Mouse (Mus musculus) CH12.LX (cell line): ENCODE measurements around the gene Lrrfip1. TPM values are rescaled to one million over a fixed set of nuclear protein-coding genes. Genes with fewer than 3 reads are reported as not detected.

Experiments used
- DNase-seq: peaks from one replicate; pipeline ENCODE4 v3.0.0-alpha.2; 2013; ENCODE audit errors: extremely low read depth
- H3K27ac ChIP-seq: 2 replicates; pipeline ENCODE4 v1.5.1; 2012; ENCODE audit warnings: low read depth, mild to moderate bottlenecking, control low read depth, moderate library complexity; ENCODE audit not compliant: insufficient read depth
- H3K27me3 ChIP-seq: replicated peaks from 2 replicates; pipeline ENCODE3; 2012; ENCODE audit warnings: inconsistent platforms
- H3K36me3 ChIP-seq, 2 experiments: replicated peaks in 1 of 2; 2 replicates each; pipeline versions ENCODE3 to v1.6.1; 2012; ENCODE audit warnings: inconsistent platforms in 1 of 2, low read length in 1 of 2, mild to moderate bottlenecking in 1 of 2, mixed read lengths in 1 of 2, moderate library complexity in 1 of 2; ENCODE audit not compliant: control insufficient read depth in 1 of 2, insufficient read depth in 1 of 2
- H3K4me1 ChIP-seq, 2 experiments: 2 replicates each; pipeline ENCODE4 v1.6.1; 2012; ENCODE audit warnings: inconsistent platforms in 1 of 2, moderate library complexity in 1 of 2; ENCODE audit not compliant: insufficient read depth in 2 of 2, control insufficient read depth in 1 of 2
- H3K4me2 ChIP-seq: 2 replicates; pipeline ENCODE4 v1.6.1; 2012; ENCODE audit warnings: low read depth, mild to moderate bottlenecking, control low read depth; ENCODE audit not compliant: poor library complexity, insufficient read depth, severe bottlenecking
- H3K4me3 ChIP-seq, 3 experiments: fragments of 150-350 bp in 1 of 3; sonication (generic) in 1 of 3; replicated peaks in 1 of 3; 2 replicates each; pipeline versions ENCODE3 to v1.5.1; 2011 to 2012; ENCODE audit warnings: low read depth in 2 of 3, low read length in 2 of 3, mild to moderate bottlenecking in 2 of 3, moderate library complexity in 2 of 3, control low read depth in 1 of 3, improper control_type of control experiment in 1 of 3, inconsistent platforms in 1 of 3, mixed read lengths in 1 of 3; ENCODE audit not compliant: poor library complexity in 1 of 3
- H3K79me2 ChIP-seq: replicated peaks from 2 replicates; pipeline ENCODE4 v1.6.1; 2012; ENCODE audit warnings: mild to moderate bottlenecking, moderate library complexity; ENCODE audit not compliant: control insufficient read depth, poor library complexity, insufficient read depth, severe bottlenecking; ENCODE audit errors: extremely low read depth
- H3K9ac ChIP-seq: 2 replicates; pipeline ENCODE4 v1.6.1; 2012; ENCODE audit warnings: low read depth, mild to moderate bottlenecking, control low read depth, moderate library complexity; ENCODE audit not compliant: insufficient read depth
- H3K9me3 ChIP-seq: replicated peaks from 2 replicates; pipeline ENCODE3; 2012; ENCODE audit warnings: low read length, inconsistent platforms, mixed read lengths
- CHD1 ChIP-seq: IDR thresholded peaks from 2 replicates; pipeline ENCODE4 v1.6.1; 2012; ENCODE audit warnings: low read depth, low read length, improper control_type of control experiment, inconsistent platforms
- CHD2 ChIP-seq: IDR thresholded peaks from 2 replicates; pipeline ENCODE4 v1.6.1; 2011; ENCODE audit warnings: low read length, improper control_type of control experiment
- CTCF ChIP-seq, 2 experiments: IDR thresholded peaks in 1 of 2; conservative IDR thresholded peaks in 1 of 2; 2 replicates each; pipeline ENCODE4 v1.5.1; 2011 to 2012; ENCODE audit warnings: low read depth in 2 of 2, low read length in 2 of 2, improper control_type of control experiment in 1 of 2, inconsistent platforms in 1 of 2, mild to moderate bottlenecking in 1 of 2, moderate library complexity in 1 of 2
- E2F4 ChIP-seq: IDR thresholded peaks from 2 replicates; pipeline ENCODE4 v1.6.1; 2011; ENCODE audit warnings: low read depth, low read length, improper control_type of control experiment; ENCODE audit not compliant: insufficient replicate concordance
- ELF1 ChIP-seq: IDR thresholded peaks from 2 replicates; pipeline ENCODE4 v1.6.1; 2014; ENCODE audit warnings: low read depth, mild to moderate bottlenecking, inconsistent platforms, low read length, improper control_type of control experiment
- EP300 ChIP-seq: IDR thresholded peaks from 2 replicates; pipeline ENCODE4 v1.6.1; 2011; ENCODE audit warnings: low read length, improper control_type of control experiment
- GABPA ChIP-seq: IDR thresholded peaks from 2 replicates; pipeline ENCODE4 v1.6.1; 2012; ENCODE audit warnings: low read depth, low read length, improper control_type of control experiment, inconsistent platforms; ENCODE audit not compliant: insufficient replicate concordance
- HCFC1 ChIP-seq: IDR thresholded peaks from 2 replicates; pipeline ENCODE4 v1.6.1; 2012; ENCODE audit warnings: low read depth, mild to moderate bottlenecking, inconsistent platforms, low read length, improper control_type of control experiment
- JUN ChIP-seq: IDR thresholded peaks from 2 replicates; pipeline ENCODE4 v1.6.1; 2011; ENCODE audit warnings: low read depth, mild to moderate bottlenecking, low read length, improper control_type of control experiment, moderate library complexity; ENCODE audit not compliant: insufficient read depth
- MAFK ChIP-seq: IDR thresholded peaks from 2 replicates; pipeline ENCODE4 v1.6.1; 2011; ENCODE audit warnings: low read length, improper control_type of control experiment; ENCODE audit not compliant: insufficient replicate concordance
- MAX ChIP-seq: IDR thresholded peaks from 2 replicates; pipeline ENCODE4 v1.6.1; 2011; ENCODE audit warnings: low read length, improper control_type of control experiment
- MYC ChIP-seq: IDR thresholded peaks from 2 replicates; pipeline ENCODE4 v1.6.1; 2011; ENCODE audit warnings: low read depth, mild to moderate bottlenecking, improper control_type of control experiment, low read length
- NRF1 ChIP-seq: IDR thresholded peaks from 2 replicates; pipeline ENCODE4 v1.6.1; 2014; ENCODE audit warnings: low read depth, mild to moderate bottlenecking, inconsistent platforms, low read length, improper control_type of control experiment, moderate library complexity
- POLR2AphosphoS2 ChIP-seq: IDR thresholded peaks from 2 replicates; pipeline ENCODE4 v1.6.1; 2011; ENCODE audit warnings: low read depth, low read length, improper control_type of control experiment
- RCOR1 ChIP-seq: conservative IDR thresholded peaks from 2 replicates; pipeline ENCODE4 v1.6.1; 2012; ENCODE audit warnings: low read depth, mild to moderate bottlenecking, inconsistent platforms, low read length, improper control_type of control experiment
- SIN3A ChIP-seq: IDR thresholded peaks from 2 replicates; pipeline ENCODE4 v1.6.1; 2012; ENCODE audit warnings: low read length, improper control_type of control experiment, inconsistent platforms
- SMC3 ChIP-seq: IDR thresholded peaks from 2 replicates; pipeline ENCODE4 v1.6.1; 2011; ENCODE audit warnings: low read depth, low read length, improper control_type of control experiment
- TBP ChIP-seq: conservative IDR thresholded peaks from 2 replicates; pipeline ENCODE4 v1.6.1; 2011; ENCODE audit warnings: low read depth, low read length, improper control_type of control experiment
- UBTF ChIP-seq: IDR thresholded peaks from 2 replicates; pipeline ENCODE4 v1.6.1; 2012; ENCODE audit warnings: low read depth, mild to moderate bottlenecking, inconsistent platforms, low read length, improper control_type of control experiment, moderate library complexity
- ZMIZ1 ChIP-seq: IDR thresholded peaks from 2 replicates; pipeline ENCODE4 v1.6.1; 2012; ENCODE audit warnings: low read depth, mild to moderate bottlenecking, inconsistent platforms, low read length, improper control_type of control experiment
- ZNF384 ChIP-seq: IDR thresholded peaks from 2 replicates; pipeline ENCODE4 v1.6.1; 2012; ENCODE audit warnings: low read depth, low read length, improper control_type of control experiment, inconsistent platforms
- dilution Hi-C: fragments of 300-500 bp; cut with MboI; formaldehyde crosslinking; loops from 2 replicates; pipeline ENCODE4 v1.14.3; 2020; ENCODE audit warnings: low sequenced_read_pairs; ENCODE audit not compliant: extremely low pct_unique_long_range_greater_than_20kb, extremely low pct_ligation_motif_present
- in situ Hi-C: fragments of 300-500 bp; cut with MboI; formaldehyde crosslinking; loops from 3 replicates; pipeline ENCODE4 v1.14.3; 2019; ENCODE audit warnings: low sequenced_read_pairs, low pct_ligation_motif_present, low pct_unique_long_range_greater_than_20kb, mixed read lengths
- polyA plus RNA-seq: library from polyadenylated mRNA; unstranded; fragments of >175 nt; gene quantifications from 2 replicates; pipeline ENCODE4 v1.2.1, GENCODE M21; 2012; ENCODE audit warnings: low read depth; ENCODE audit not compliant: insufficient read length
- total RNA-seq, 2 experiments: library from RNA; depleted of rRNA; stranded (reverse); fragments of 300-350 nt in 1 of 2; fragments of >200 nt in 1 of 2; gene quantifications; 2 replicates each; pipeline ENCODE4 v1.2.3; 2012 to 2014

Gene Lrrfip1
- total and polyA plus RNA-seq, 3 experiments, result 17.2 to 30.5 (median 19.1) TPM

DNA sequence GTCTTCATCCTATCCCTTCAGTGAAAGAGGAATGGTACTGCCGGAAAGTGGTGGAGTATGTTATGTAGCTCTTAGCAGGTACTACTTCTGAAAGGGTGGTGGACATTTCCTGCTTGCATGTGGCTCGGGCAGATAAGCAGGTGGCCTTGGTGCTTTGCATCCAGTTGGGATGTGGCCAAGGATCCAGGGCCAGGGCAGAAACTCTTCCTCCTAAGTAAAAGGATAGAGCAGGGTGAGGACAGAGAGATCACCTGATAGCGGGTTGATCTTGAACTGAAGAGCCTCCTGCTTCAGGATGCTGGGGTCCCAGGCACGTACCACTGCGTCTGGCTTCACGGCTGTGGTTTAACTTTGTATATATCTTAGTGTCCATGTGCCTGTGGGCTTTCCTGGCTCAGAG lies 10.7 kb downstream of the Lrrfip1 start:
- no peaks in the 10 kb centered on the region for H3K4me1 ChIP-seq
- H3K36me3 ChIP-seq, result no peaks in the 10 kb centered on the region
- H3K9me3 ChIP-seq, result no peaks in the 10 kb centered on the region
- no peak overlapping the region for H3K9ac ChIP-seq
- H3K4me2 ChIP-seq, result no peak overlapping the region
- DNase-seq, result no peak
- H3K4me3 ChIP-seq, result no peak overlapping the region
- no peak overlapping the region for H3K27ac ChIP-seq
- no peaks in the 10 kb centered on the region for H3K79me2 ChIP-seq
- TF ChIP-seq RCOR1, result no peak
- no peak for TF ChIP-seq EP300
- no peak for TF ChIP-seq GABPA
- no peak for TF ChIP-seq MYC
- TF ChIP-seq UBTF, result no peak
- TF ChIP-seq TBP, result no peak
- TF ChIP-seq CHD2, result no peak
- TF ChIP-seq SIN3A, result no peak
- no peak for TF ChIP-seq E2F4
- peaks cover 48% of the 10 kb centered on the region for H3K27me3 ChIP-seq
- in situ Hi-C loops (no loop called here), dilution Hi-C loops (no loop called here)

DNA sequence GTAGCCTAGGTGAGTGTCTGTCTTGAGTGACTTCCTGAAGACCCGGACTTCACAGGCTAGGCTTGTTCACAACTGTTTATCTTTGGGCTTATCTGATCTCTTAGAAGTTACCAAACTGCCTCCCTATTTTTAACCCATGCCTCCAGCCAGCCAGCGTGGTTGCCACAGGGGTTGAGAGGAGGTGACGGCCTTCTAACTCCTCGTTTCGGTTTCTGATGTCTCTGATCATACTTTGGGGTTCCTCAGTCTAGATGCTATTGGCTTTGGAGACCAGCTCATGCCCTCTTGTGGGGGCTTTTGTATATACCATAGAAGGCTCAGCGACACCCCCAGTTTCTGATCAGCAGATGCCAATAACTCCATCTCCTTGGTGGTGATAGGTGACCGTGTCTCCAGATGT lies 11.7 kb downstream of the Lrrfip1 start:
- H3K4me3 ChIP-seq, result no peak overlapping the region
- H3K27me3 ChIP-seq, result peaks cover 56% of the 10 kb centered on the region
- no peak overlapping the region for H3K9ac ChIP-seq
- no peak for DNase-seq
- H3K36me3 ChIP-seq, result no peaks in the 10 kb centered on the region
- H3K4me1 ChIP-seq, result no peaks in the 10 kb centered on the region
- H3K4me2 ChIP-seq, result no peak overlapping the region
- dilution Hi-C loops, result no loop called here
- no peaks in the 10 kb centered on the region for H3K9me3 ChIP-seq
- TF ChIP-seq HCFC1, result no peak
- TF ChIP-seq CTCF (conservative IDR thresholded peaks at IDR 0.05 in 1 of 2, IDR thresholded peaks at IDR 0.05 in 1 of 2; ENCODE audit: low read depth in 2 of 2, low read length in 2 of 2), result no peak
- TF ChIP-seq TBP, result no peak
- no peak for TF ChIP-seq ZNF384
- H3K79me2 ChIP-seq, result no peaks in the 10 kb centered on the region
- H3K27ac ChIP-seq, result no peak overlapping the region
- in situ Hi-C loops, result no loop called here

DNA sequence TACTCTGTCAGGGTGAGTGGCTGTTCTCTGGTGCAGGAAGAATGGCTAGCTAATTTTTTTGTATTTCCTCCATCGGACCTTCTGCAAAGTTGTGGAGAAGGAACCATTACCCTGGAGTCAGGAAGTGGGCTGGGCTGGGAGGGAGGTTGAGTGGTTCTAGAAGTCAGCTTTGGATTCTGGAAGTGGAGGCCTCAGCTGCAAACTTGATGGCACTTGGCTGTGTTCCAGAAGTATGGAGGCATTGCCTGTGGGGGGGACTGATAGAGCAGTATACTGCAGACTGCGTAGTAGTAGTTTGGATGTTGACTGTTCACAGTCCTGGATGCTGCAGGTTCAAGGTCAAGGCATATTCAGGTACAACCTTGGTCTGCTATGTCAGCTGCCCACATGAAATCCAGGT lies 12.2 kb downstream of the Lrrfip1 start:
- Histone ChIP-seq H3K27ac (no peak overlapping the region), H3K79me2 (no peaks in the 10 kb centered on the region), H3K27me3 (peaks cover 58% of the 10 kb centered on the region), H3K36me3 (no peaks in the 10 kb centered on the region), H3K4me3 (no peak overlapping the region), H3K4me1 (no peaks in the 10 kb centered on the region), H3K9ac (no peak overlapping the region), H3K9me3 (no peaks in the 10 kb centered on the region), H3K4me2 (no peak overlapping the region)
- in situ Hi-C loops, result no loop called here
- no peak for TF ChIP-seq MAX
- no peak for TF ChIP-seq E2F4
- no peak for TF ChIP-seq RCOR1
- no peak for TF ChIP-seq ZMIZ1
- no peak for TF ChIP-seq NRF1
- TF ChIP-seq GABPA, result no peak
- no peak for TF ChIP-seq JUN
- no peak for TF ChIP-seq UBTF
- TF ChIP-seq MAFK, result no peak
- TF ChIP-seq ELF1, result no peak
- TF ChIP-seq CHD1, result no peak
- no peak for TF ChIP-seq TBP
- no peak for TF ChIP-seq ZNF384
- TF ChIP-seq SMC3, result no peak
- no peak for TF ChIP-seq CTCF (conservative IDR thresholded peaks at IDR 0.05 in 1 of 2, IDR thresholded peaks at IDR 0.05 in 1 of 2; ENCODE audit: low read depth in 2 of 2, low read length in 2 of 2)
- TF ChIP-seq POLR2AphosphoS2, result no peak
- dilution Hi-C loops, result no loop called here
- DNase-seq, result no peak
